Mouse (Mus musculus) adipocyte (in vitro differentiated cells): ENCODE results near the gene Chp1.
"Not testable (repeated sequence)": the region's sequence is repeated elsewhere in the genome, so short reads cannot be mapped to it uniquely, and the experiment has no call there.

Experiments used
- DNase-seq: peaks from one replicate; pipeline ENCODE4 v3.0.0-alpha.2; 2016; ENCODE audit warnings: low spot score

Gene Chp1

DNA sequence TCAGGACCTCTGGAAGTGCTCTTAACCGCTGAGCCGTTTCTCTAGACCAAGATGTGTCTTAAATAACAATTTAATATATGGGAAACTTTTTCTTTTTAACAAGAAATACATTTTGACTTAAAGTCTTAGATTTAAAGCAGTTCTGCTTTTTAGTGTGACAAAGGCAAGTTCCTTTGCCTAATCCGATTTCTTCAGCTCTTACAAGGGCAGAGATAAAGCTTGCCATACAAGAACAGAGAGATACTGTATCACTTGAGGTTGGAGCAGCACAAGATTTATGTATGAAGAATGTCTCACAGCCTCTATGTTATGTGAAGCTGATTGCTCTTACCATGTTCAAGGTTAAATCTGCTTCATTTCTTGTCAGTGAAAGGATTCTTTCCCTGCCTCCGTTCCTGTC, 17.8 kb downstream of the Chp1 start:
- DNase-seq: no peak

DNA sequence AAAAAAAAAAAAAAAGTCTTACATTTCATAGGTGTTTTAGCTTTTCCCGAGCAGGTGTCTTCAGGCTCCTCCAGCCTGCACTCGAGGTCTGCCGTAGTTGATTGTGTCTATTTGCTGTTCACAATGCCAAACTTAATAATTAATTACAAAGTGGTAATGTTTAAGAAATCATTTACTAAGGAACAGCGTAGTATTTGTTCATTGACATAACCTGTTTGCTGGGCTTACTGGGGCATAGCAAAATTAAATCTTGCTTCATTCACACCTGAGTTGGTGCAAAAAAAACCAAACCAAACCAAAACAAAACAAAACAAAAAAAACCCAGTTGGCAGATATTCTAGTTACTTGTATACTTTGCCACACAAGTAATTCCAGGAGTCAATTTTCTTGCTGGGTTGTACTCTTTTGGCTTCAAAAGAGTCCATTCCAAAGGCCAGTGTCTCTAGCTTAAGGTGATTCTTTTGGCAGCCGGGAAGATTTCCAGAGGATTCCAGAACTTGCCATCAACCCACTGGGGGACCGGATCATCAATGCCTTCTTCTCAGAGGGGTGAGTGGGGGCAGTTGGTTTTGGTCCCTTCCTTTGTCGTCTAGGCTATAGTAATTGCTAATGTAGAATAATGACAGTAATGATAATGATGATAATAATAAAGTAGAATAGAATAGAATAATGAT, 18.8 kb downstream of the Chp1 start:
- DNase-seq: no peak

DNA sequence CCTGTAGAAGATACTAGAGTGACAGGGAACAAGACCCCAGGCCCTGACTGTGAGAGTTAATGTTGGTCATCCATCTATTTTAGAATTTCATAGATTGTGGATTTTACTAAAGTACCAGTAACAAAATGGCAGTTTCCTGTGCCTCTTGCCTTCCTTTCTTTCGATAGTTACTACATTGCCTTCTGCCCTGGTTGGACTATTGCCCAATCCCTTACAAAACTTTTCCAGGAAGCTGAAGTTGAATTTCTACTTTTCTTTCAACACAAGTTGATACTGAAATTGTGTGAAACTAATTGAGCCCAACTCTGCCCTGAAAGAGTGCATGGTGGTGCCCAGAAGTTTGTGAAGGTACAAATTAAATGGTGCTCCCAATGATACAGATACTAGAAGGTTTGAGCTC, 25.0 kb downstream of the Chp1 start:
- peak; percentile 96 for DNase-seq

DNA sequence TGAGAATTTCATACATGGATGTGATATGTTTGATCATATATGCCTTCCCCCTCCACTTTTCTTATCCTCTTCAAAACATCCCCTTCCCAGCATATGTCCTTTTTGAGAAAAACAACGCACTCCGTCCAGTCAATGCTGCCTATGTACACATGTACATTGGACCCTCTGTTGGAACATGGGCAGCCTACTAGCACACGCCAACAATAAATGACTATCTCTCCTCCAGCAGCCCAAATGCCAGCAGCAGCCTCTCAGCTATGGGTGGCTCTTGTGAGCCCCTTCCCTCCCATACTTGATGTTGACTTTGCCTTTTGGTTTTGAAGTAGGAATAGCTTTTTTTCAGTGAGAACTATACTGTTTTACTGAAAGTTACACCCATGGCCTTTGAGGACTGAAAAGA, 34.1 kb downstream of the Chp1 start:
- DNase-seq: no peak

DNA sequence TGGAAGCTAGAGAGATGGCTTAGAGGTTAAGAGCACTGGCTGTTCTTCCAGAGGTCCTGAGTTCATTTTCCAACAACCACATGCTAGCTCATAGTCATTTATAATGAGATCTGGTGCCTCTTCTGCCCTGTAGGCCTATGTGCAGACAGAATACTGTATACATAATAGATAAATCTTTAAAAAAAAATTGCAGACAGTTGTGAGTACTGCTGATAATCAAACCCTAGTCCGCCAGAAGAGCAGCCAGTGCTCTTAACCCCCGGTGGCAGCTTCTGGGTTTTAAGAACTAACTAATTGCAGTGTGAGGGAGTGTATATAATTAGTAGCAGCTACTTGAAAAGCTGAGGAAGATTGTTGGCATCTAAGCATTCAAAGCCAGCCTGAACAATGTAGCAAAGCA, 35.9 kb downstream of the Chp1 start:
- DNase-seq: no peak

DNA sequence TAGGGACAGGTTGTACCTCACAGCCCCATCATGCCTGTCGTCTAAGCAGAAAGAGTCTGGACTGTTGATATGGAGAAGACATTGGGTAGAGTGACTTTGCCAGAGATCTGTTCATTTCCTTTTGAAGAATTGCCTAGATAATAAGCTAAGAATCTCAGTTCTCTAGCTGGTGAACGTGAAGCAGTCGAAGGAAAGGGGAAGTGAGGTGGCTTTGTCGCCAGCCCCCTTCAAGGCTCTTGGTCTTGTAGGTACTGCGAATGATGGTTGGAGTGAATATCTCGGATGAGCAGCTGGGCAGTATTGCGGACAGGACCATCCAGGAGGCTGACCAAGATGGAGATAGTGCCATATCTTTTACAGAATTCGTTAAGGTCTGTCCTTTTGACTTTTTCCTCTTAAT, 36.8 kb downstream of the Chp1 start:
- no peak for DNase-seq

DNA sequence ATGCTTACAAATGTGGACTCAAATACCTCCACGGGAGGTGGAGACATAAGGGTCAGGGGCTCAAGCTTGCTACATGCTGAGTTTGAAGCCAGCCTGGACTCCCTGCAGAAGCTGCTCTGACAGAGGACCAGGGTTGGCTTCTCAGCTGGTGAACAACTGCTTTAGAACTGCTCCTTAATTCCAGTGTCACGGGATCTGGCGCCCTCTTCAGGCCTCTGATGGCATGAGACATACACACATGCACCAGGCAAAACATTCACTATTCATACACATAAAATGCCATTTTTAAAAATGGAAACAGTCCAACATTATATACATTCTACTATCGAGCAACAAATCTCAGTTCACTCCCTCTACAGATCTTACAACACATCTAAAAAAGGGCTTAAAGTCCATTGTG, 39.9 kb downstream of the Chp1 start:
- peak; percentile 67 for DNase-seq

DNA sequence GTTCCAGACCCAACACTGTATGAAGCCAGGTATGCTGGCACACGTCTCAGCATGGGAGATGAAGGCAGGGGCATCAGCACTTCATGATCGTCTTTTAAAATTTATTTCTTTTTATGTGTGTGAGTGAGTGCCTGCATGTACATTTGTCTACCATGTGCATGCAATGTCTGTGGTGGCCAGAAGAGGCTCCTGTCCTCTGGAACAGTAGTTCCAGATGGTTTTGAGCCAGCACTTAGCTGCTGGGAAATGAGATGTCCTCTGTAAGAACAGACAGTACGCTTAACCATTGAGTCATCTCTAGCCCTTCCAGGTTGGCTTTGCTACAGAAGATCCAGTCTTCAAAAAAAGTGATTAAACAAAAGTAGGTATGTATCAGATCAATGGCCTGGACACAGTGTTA, 43.8 kb downstream of the Chp1 start:
- peak; percentile 51 for DNase-seq

DNA sequence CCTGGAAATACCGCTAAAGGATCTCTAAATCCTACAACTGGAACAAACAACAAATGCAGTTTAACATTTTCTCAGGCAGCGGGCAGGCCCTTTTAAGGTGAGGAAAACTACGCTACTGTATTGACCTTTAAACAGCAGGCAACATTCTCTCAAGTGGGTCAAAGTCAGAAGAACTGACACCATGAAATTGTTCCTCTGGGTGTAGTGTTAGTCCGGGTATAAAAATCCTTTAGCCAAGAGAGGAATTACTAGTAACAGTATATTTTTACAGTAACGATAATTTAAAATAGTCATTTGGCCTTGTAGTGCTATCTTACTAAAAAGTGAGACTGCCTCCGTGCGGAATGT, 46.2 kb downstream of the Chp1 start:
- no peak for DNase-seq

DNA sequence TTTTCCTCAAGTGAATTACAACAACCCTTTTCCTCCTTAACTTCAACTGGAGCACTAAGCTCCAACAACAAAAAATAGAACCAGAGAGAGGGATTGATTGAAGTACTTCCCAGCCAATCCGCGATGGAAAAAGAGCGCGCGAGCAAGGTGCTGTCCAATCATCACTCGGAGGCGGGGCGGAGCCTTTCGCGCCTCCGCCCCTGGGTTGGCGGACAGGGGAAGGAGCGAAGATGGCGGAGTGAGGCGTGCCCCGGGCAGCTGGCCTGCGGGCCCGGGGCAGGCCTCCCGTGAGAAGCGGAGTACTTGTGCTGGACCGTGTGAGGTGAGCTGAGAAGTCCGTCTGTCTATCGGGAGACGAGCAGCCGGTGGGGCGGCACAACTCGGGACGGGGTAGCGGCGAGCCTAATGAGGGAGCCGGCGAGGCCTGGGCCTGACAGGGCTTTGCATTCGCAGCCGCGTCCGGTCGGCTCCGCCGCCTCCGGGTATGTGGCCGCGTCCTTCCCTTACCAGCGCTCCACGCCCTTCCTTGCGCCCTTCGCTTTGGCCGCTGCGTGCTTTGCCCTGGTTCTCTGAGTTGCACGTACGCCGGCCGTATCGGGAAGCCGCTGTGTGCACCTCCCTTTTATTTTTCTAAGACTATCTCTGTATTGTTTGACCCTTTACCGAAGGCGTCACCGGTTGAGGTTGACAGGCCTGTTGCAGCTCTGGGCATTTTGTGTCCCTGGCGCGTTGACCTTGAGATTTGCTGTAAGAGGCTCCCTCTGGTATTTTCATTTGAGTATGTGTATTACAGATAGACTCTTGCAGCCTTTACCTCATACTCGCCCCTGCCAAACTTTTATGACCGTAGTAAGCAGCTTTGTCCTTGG, 46.9 kb downstream of the Chp1 start:
- DNase-seq: peak; percentile 99

DNA sequence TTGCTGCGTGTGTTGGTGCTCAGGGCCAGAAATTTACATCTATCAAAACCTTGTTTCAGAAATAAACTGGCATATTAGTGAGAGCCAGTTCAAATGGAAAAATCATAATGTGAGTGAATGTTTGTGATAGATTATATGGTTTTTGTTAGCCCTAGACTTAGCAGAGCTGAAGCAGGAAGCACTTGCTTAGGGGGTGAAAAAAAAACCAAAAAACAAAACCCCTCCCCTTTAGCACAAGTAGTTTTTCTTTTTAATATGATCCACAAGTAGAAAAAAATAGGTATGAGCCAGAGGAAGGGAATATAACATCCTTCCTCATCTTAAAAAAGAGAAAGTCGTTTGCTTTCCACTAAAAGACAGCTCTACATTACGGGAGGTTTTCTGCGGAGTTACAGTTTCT, 47.8 kb downstream of the Chp1 start:
- DNase-seq: no peak

DNA sequence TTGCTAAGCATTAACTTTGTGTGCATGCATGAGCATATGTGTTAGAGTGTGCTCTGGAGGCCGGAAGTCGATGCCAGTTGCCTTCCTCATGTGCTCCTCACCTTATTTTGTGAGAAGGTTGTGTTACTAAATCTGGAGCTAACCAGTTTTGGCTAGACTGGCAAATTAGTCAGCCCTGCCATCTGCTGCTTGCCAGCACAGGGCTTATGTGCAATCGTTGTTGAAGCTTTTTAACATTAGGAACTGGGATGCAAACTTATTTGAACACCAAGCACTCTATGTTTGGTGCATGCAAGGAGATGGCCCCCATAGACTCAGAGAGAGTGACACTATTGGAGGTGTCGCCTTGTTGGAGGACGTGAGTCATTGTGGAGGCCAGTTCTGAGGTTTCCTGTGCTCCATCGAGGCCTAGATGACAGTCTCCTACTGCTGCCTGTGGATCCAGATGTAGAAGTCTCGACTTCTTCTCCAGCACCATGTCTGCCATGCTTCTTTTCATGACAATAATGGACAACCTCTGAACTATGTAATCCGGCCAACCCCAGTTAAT, 49.4 kb downstream of the Chp1 start:
- DNase-seq: no peak

DNA sequence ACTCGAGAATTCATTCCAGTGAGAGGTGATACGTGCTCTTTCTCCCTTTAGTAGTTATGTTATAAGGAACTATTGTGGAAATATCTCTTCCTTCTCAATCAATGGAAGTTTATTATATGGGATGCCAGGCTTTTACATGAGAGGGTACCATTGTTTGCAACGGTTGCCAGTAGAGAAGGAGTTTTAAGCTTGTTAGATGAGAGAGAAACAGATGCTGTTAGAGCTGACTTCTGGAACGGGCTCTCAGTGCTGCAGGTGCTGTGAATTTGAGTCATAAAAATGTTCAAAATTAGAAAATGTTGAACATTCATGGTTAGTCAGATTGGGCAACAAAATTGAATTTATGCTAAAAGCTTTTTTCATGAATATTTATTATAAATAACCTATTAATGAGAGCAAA, 53.5 kb downstream of the Chp1 start:
- no peak for DNase-seq

DNA sequence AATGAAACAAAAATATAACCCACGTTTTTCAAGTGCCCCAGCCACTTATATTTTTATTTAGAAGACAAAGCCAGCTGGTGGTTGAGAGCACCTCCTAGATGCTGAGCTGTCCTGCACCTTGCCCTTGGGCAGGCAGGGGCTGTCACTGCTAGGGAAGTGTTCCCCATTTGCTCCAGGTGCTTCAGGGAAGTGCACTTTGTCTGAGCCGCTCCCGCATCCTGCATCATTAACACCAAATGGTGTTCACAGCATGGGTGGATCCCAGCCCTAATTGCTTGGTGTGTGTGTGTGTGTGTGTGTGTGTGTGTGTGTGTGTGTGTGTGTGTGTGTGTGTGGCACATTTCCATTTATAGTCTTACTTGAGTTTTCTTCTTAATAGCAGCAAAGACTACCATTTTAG, 54.1 kb downstream of the Chp1 start:
- not testable (repeated sequence) for DNase-seq

DNA sequence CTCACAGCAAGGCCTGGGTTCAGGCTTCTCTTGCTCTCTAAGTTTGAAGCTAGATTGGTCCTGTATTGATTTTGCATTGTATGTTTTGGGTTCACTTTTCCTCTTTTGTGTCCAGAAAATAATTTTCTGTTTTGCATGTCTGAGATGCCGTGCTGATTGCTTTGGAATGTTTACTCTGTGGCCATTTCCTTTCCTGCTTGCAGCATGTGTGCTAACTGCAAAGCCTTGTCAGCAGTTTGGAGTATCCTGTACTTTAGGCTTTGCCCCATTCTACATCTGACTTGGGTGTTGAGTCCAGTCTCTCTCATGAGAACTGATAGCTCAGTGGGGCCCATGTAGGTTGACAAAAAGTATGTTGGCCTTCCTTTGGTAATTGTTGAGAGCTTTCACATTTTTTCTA, 55.0 kb downstream of the Chp1 start:
- no peak for DNase-seq

DNA sequence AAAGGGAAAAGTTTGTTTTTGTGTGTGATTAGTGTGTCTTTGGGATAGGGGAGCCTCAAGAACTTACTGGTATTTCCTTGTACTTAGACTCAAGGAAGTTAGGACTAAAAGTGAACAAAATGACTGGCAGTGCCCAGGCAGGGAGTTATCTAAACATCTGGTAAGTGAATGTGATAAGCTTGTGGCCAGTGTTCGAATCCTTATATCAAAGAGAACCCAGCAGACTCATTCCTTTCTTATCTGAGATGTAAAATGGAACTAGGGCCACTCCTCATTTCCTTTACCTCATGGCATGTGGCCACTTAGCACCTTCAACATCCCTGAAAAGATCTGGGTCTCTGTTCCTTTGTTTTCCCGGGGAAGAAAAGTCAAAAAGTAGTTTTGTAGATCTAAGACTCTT, 56.4 kb downstream of the Chp1 start:
- DNase-seq: no peak

DNA sequence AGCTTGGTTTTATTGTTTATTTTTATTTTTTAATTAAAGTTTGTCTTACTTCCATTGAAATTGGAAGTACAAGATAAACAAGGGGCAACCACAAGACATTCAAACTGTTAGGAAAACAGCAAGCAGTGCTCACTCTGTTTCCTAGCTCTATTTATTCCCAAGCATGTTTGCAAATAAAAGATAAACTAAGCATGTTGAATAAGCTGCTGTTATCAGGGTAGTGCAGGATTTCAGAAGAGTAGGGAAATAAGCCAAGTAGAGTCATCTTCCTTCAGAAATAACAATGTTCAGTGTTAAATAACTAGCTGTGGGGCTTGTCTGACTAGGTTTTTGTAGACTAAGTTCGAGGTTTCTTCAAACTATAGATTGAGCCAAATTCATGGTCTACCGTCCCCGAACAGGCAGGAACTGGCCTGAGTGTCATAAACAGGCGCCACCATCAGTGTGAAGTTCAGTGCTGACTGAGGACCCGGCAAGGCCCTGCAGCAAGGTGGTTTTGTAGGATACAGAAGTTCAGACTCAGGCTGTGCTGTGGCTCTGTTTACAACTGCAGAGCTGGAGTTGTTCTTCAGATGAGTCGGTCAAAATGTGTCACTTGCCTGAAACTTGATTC, 58.0 kb downstream of the Chp1 start:
- DNase-seq: no peak

DNA sequence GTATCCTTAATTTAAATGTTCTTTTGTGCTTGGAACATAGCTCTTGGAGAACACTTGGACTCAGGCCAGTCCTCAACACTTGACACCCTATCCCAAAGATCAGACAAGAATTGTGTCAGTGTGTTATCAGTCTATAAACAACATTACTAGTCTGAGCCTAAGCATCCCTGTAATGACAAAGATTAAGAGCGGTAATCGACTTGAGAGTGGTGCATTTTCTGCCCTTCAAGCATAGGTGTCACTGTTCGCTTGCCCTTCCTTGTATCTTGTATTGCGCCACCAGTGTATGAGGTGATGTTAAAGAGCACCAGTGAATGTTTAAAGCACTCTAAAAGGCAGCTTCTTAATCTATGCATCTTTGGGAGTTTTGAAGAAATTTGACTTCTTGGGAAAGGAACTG, 59.5 kb downstream of the Chp1 start:
- no peak for DNase-seq

DNA sequence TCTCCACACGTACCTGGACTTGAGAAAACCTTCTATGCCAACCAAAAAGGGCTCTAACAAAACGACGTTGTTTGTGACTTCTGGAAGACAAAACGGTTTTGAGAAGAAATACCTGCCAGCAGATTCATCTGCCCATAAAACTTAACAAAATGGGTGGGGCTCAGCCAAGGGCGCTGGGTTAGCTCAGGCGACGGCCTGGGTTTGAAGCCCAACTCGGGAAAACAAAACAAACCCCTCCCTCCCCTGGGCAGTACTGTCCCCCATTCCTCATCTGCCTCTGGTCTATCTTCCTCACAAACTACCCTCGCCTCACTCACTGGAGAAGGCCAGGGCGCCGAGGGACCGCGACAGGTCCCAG, 70.3 kb downstream of the Chp1 start:
- no peak for DNase-seq

DNA sequence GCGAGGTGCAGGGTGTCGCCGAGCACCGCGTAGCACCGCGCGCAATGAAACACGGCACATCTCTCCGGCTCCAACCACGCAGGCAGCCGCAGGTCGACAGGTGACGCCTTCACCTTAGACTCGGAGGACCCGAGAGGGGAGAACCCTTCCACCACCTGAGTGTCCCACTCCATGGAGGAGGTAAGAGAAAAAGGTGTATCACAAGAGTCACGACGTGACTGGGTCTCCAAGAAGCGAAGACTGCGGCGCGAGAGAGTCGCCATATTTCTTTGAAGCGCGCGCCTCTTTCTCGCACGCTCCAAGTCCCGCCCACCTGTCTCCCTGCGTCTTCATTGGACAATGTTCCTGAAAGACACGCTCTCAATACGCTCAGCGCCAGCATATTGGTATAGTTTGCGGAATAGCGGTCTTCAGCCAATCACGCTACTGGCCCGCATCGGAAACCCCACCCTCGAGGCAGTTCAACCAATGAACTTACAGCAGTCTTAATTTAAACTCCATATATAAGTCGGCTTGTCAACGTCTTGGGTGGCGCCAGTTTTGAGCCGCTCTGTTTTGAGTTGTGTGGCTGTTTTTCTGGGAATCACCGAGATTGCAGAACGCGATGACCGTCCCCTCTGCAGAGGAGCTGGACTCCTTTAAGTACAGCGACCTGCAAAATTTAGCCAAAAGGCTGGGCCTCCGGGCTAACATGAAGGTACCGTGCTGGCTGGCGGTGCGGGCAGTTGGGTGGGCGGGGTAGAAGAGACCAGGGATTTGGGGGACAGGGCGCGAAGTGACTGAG, 70.9 kb downstream of the Chp1 start, which contains the start of the genes Nusap1 and Oip5:
Gene Nusap1, plus strand, starts transcription at position 100 of the 784 bp plus-strand sequence.
Gene Oip5, minus strand, starts transcription at position 271 of the 784 bp plus-strand sequence.
- peak; percentile 99 for DNase-seq

DNA sequence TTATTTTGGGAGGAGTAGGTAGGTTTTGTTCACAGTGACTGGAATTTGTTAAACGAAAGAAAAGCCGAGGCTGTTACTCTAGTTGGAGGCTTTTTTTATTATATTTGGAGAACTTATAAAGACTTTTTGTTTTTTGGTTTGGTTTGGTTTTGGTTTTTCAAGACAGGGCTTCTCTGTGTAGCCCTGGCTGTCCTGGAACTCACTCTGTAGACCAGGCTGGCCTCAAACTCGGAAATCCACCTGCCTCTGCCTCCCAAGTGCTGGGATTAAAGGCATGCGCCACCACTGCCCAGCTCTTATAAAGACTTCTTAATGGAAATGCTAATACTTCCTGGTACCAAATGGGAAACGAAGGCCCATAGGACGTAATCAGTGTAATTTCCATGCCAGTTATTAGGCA, 71.5 kb downstream of the Chp1 start:
- not testable (repeated sequence) for DNase-seq

DNA sequence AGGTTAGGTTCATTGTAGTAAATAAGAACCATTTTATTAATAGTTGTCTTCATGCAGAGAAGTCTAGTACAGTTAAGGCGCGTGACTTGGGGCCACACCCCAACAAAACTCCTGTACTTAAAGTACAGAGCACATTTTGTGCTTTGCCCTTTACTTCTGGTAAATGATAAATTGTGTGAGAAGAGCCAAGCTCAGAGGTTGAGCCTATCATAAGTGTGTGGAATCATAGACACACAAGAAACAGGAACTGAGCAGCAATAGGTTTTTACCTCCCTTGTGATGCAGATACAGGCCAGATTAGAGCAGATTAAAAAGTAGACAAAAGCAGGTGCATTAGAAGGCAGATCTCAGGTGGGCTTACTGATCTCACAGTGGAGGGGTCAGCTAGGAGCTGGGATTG, 73.8 kb downstream of the Chp1 start:
- no peak for DNase-seq
